Mouse (Mus musculus): ENCODE measurements around the gene Pla1a.

DNA sequence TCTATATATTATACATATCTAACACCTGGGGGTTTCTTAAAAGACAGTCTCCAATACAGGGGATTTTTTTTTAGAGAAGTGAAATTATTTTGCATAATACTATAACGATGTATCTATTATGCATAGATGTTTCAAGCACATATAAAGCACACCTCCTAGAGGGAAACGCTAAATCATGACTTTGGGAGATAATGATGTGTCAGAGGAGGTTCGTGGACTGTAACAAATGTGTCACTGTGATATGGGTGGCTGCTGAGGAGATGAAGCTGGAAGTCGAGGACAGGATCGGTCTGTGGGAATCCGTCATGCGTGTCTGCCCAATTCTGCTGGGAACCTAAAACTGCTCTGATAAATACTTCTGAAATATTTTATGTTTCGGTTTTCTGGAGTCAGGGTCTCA, 28.8 kb upstream of the Pla1a start:
- TF ChIP-seq CTCF (IDR thresholded peaks at IDR 0.05; ENCODE audit: control insufficient read depth, insufficient read depth, low read length) = no peak
- TF ChIP-seq POLR2A (IDR thresholded peaks at IDR 0.05; ENCODE audit: borderline replicate concordance, control insufficient read depth, low read depth, low read length) = no peak
